Mouse (Mus musculus) left cerebral cortex, adult 11 months (tissue): ENCODE results near the gene Timm10.

Source experiments
- DNase-seq: peaks from one replicate; pipeline ENCODE4 v3.0.0; 2022; ENCODE audit warnings: low spot score

The Timm10 gene

DNA sequence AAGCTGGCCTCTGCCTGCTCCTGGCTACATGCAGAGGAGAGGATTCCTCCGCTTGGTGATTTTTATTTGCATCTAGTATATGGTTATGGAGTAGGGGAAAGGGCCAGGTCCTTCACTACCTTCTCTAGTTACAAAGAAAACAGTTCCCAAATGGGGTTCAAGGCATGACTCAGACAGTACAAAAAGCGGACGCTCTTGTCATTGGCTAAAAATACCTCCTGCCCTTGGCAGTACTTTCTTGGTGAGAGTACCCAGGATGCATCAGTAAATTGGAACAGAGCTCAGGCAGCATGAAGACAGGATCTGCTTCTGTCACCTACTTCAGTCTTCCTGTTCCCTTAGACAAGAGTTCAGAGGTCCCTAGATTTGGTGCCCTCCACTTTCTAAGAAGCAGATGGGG, 6.9 kb upstream of the Timm10 start:
- no peak for DNase-seq

- DNase-seq, result no peak
These were observed 4.2 kb upstream of the Timm10 start, which contains the start of gene Smtnl1 for GRCm38 (mm10) chr2:84822552-84822951. Smtnl1 (minus strand) TSS chr2:84822652.

DNA sequence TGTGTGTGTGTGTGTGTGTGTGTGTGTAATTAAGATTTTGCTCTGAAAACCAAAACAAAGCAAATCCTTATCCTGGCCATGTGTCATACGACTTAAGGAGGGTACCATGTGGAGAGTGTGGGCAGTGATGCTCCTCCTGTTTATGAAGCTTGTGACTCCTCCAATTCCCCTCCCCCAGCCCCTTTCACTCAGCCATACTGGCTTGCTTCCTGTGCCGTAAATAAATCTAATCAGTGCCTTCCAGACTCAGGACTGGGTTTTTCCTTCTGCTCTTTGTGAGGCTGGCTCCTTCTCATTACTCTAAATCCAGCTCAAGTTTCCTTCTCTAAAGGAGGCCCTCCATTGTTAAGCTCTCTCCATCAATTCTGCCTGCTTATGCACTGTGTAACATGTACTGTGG, 3.6 kb upstream of the Timm10 start:
- no peak for DNase-seq

DNA sequence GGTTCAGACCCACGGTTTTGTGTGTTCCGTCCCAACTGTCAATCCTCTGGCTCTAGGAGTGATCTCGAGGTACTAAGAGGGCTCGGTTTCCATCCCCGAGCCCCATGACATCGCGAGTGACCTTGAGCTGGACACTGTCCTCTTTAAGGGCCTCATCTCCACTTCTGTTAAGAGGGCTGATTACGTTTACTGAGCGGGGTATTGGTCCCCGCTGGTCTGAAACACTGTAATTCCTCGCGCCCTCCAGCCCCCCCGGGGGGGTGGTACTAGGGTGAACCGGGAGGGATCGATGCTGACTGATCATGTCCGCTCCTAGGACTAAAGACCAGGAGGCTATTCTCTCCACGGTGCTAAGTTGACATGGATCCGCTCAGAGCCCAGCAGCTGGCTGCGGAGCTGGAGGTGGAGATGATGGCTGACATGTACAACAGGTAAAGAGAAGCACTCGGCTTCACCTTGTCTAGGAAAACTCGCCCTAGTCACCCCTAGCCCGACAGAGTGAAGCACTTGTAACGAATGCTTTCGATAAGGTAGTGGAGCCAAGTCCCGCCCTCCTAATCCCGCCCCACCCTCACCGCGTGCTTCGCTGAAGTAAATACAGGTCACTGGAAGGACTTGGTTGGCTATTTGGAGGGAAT, 605 bp downstream of the Timm10 start:
- no peak for DNase-seq

DNA sequence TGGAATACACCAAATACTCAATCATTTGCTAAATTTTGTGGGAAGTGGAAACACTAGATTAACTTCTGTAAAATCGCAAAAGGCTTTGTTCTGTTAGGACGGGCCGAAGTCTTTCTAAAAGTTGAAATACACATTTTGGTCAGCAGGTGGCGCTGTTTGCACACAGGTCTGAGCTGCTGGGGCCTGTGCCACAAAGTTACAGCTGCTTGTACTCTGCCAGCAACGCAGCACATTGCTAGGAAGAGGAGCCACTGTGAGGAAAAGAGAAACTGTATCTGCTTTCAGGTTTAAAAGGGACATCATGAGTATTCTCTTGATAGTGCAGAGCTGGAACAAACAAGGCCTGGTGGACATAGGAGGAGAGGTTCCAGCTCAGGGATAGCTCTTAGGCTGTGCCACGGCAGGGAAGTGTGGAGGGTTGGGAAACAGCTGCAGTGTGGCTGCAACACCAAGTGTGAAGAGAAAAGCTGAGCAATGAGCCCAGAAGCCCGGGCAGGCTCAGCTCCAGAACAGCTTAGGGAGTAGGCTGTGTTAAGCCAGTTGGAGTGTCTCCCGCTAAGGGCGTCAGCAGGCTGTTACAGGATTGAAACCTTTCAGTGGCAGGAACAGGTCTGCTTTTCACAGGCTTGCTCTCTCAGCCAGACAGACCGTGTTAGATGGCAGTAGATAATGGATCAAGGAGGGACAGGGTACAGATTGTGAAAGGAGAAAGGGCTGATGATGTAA, 5.0 kb downstream of the Timm10 start:
- DNase-seq, result peak; percentile 75

DNA sequence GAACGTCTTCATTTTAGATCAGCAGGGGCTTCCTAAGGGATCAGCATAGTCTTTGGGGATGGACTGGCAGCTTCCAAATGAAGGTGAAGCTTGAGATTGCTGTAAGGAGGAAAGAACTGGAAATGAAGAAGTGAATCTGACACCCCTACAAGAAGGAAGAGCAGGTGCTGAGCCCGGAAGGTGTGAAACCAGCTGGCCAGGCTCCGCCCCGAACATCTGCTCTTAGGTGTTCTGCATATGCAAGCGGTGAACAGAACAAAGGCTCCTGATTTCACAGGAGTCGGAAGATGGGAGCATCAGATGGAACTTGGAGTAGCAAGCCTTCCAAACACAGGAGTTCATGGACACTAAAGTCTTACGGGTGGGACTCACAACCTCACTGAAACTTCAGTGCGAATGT, 10.3 kb downstream of the Timm10 start:
- DNase-seq, result no peak

GRCm38 (mm10) chr2:84837817-84838592, 11.2 kb downstream of the Timm10 start:
- DNase-seq, result no peak

GRCm38 (mm10) chr2:84838593-84838949, 11.8 kb downstream of the Timm10 start, which contains the start of gene Slc43a1:
Slc43a1 (plus strand) TSS chr2:84838850.
- no peak for DNase-seq

- DNase-seq, result no peak
These were observed 12.5 kb downstream of the Timm10 start for GRCm38 (mm10) chr2:84838993-84839980.

DNA sequence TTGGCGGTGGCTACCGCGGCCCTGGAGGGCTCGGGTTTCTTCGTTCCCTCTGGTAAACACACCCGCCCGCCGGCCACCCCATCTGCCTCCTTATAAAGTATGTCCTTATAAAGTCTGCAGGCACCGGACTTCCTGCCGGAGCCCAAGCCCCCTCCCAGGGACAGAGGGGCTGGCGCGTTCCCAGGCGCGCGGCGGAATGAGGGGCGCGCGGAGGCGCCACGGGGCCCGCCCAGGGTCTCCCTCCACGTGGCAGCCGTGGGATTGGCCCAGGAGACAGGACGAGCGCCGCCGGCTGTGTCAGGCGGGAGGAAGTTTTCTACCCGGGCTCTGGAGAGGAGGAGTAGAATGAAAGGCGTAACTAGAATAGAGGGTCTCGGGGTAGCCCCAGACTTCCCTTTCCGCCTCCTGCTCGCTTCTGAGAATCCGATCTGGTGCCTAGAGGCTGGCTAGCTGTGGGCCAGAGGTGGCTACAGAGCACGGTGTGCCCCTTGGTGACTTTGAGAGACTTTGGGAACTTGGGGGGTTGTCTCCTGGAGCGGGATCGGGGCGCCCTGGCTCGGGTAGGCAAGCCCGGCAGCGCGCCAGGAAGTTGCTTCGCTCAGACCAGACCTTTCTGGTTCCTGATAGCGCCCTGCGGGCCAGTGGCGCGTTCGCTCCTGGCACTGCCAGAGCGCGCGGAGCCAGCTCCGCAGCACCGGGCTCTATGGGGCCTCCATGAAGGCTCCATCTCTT, 13.4 kb downstream of the Timm10 start:
- no peak for DNase-seq

GRCm38 (mm10) chr2:84840748-84841563, 14.2 kb downstream of the Timm10 start:
- DNase-seq, result no peak

GRCm38 (mm10) chr2:84841905-84842304, 15.1 kb downstream of the Timm10 start:
- DNase-seq, result no peak

DNA sequence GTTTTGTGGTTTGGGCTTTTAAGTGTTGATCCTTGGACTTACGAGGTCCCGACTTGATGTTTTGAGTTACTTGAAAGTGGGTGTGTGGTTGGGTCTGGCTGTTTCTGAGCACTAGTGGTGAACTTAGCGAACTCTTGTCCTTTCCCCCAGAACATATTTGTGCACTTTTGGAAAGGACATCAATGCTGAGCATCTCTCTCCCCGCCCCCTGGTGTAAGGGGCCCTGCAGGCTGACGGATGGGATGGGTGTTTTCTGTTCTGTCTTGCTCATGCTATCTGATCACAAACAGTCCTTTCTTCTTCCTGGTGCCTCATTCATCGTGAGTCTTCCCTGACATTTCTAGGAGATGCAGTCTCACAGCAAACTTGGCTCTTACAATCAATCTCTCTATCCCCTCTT, 16.9 kb downstream of the Timm10 start:
- no peak for DNase-seq

GRCm38 (mm10) chr2:84845226-84845625, 18.4 kb downstream of the Timm10 start:
- DNase-seq, result no peak

- DNase-seq, result no peak
These were observed 23.8 kb downstream of the Timm10 start for GRCm38 (mm10) chr2:84850407-84851129.

GRCm38 (mm10) chr2:84851130-84852040, 24.6 kb downstream of the Timm10 start:
- no peak for DNase-seq

DNA sequence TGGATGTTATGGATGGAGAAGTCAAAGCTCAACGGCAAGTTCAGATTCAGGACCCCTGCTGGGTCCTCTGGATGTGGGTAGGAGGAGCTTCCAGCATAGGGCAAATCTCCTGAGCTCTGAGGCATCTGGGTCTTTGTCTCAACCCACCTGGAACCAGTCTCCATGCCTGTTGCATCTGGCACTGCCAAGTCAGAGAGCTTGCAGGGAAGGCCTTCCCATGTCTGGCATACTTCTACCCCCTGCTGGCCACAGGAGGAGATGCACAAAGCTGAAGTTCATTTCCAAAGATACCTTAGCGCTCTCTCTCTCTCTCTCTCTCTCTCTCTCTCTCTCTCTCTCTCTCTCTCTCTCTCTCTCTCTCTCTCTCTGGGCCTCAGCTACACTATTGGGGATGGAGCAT, 28.9 kb downstream of the Timm10 start:
- no peak for DNase-seq

GRCm38 (mm10) chr2:84858551-84858950, 31.8 kb downstream of the Timm10 start:
- DNase-seq, result no peak
